Mouse (Mus musculus): ENCODE measurements around the gene Lancl3.
"Not testable (repeated sequence)": the region's sequence is repeated elsewhere in the genome, so short reads cannot be mapped to it uniquely, and the experiment has no call there.

Gene Lancl3

DNA sequence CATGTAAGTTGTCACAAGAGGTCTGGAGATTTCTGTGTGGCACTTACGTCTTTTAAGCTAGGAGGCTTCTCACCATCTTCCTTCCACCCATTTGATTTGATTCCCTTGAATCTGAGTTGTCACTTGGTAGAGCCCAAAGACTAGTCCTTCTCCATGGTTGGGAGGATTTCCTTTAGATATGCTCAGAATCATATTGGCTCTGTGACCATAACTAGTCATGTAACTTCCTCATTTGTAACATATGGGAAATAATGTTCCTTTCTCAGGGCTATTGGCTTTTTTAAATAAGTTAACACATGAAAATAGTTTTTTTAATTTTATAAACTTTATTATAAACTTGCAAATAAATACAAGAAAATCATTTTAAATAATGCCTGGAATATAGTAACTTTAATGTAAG, 59.6 kb downstream of the Lancl3 start:
- DNase-seq (ENCODE audit: low spot score): no peak

DNA sequence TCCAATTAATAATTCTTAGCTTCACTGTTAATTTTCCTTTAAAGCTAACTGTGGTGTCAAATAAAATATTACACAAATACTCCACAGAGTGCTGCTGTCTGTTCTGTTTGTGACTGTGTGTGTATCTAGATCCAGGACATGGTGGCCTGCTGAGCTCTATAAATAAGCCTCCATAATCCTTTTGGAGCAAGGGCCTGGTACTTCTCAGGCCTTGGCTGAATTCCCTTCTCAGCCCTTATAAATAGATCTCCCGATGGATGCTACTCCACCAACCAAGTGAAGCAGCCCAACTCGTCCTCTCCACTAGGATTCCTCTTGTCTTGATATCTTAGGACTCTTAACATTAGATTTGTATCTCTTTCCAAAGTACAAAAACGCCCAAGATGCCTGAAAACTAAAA, 71.4 kb downstream of the Lancl3 start:
- DNase-seq (ENCODE audit: low spot score): no peak

DNA sequence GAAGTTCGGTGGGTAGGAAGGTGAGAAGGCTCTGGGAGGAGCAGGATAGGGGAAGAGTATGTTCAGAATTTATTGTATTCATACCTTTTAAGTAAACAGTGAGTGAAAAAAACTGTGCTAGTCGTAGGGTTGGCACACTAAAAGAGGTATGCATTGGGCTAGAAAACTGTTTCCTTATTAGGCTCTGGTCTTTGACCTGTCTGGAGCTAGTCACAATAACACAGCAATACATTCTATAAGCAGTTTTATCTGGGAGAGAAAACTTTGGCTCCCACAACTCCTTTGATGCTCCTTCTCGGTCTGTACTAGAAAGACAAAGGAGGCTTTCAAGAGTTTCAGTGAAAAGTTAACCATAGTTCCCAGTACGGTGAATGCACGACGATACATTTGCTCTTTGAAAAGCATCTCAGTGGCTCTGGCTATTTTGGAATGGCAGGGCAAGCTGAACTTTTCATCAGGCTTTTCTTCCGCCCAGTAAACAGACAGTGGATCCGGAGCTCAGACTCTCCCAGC, 72.3 kb downstream of the Lancl3 start:
- DNase-seq (ENCODE audit: low spot score): no peak

DNA sequence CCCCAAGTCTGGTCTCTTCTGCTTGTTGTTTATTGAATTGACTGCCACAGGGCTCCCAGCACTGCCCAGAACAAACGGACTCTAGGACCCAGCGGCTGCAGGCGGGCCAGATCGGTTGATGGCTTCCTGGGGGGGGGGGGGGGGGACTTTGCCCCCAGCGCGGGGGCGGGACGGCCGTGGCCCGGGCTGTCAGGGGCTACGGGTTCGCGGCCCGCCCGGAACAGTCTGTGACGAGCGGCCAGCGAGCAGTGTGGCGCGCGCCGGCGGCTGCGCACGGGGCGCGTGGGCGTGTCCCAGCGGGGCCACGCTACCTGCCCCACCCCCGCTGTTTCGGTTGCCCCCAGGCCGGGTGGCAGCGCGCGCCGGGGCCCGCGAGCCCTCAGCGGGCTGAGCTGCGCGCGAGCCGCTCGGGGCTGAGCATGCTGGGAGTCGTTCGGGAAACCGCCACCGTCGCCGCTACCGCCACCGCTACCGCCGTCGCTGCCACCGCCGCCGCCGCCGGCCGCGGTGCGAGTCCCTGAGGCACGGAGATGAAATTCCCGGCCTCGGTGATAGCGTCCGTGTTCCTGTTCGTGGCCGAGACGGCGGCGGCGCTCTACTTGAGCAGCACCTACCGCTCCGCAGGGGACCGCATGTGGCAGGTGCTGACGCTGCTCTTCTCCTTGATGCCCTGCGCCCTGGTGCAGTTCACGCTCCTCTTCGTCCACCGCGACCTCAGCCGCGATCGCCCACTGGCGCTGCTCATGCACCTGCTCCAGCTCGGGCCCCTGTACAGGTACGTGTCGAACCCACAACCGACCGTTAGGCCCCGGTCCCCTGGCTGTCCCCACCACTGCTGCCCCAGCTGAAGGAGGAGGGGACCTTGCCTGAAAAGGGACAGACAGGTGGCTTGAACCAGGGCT, 73.0 kb downstream of the Lancl3 start, which contains the start of gene Xk:
Gene Xk (plus strand): TSS at position 297 of the 902 bp plus-strand sequence.
- peak; percentile 28 for DNase-seq (ENCODE audit: low spot score)

DNA sequence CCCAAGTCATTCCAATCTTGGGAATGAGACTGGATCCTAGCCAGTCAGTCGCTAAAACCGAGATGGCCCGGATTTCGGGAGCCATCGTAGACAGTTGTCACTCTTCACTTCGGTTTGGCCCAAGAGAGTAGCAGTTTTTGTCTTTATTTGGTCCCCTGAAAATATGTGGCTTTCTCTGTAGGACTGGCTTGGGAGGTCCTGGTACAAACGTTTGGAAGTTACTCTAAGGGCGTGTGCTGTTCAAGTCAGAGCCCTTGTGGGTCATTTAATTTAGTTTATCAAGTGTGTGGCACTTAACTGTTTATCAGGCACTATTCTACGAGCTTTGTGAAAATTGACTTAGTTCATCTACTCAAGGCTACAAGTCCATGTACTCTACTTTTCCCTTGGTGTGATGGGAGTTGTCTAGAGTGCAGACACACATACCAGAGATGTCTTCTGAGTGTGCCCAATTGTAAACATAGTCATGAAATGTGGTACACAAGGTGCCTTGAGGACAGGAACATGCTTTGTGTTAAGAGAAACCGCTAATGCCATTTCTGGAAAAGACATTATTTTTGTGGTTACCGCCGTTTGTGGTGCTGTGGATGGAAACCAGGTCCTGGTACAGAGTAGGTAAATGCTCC, 73.8 kb downstream of the Lancl3 start:
- DNase-seq (ENCODE audit: low spot score): no peak

DNA sequence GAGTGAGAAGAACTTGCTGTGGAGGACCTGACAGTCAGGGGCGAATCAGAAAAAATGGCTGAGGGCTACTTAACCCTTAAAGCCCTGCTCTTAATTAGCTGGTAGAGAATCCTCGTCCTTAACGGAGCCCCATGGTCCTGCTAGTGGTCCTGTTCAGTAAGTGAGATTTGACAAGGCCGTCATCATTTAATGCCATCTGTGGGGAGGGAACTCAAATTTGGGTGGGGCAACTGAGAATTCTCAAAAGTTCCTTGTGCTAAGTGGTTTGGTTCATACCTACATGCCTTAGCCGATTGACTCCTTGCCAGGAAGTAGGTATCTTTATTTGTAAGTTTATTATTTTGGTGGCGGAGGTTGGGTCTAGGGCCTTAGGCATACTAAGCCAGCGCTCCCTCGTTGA, 74.6 kb downstream of the Lancl3 start:
- DNase-seq (ENCODE audit: low spot score): no peak

DNA sequence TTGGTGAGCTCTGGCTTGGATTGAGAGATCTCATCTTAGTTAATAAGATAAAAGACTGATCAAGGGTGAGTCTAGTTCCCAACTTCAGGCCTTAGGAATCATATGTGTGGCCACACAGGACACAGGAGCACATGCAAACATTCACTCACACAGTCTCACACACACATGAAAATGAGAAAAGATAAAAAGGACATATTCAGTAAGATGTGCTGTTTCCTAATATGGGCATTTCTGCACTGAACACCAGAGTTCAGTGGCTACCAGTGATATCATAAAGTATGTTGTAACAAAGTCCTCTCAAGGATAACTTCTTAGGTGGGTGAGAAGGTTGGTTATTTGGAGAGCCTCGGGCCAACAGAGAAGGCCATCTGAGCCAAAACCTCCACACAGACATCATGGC, 83.8 kb downstream of the Lancl3 start, which contains the start of gene H2al1m:
Gene H2al1m (plus strand): TSS at position 301 of the 400 bp plus-strand sequence.
- DNase-seq (ENCODE audit: low spot score): not testable (repeated sequence)

DNA sequence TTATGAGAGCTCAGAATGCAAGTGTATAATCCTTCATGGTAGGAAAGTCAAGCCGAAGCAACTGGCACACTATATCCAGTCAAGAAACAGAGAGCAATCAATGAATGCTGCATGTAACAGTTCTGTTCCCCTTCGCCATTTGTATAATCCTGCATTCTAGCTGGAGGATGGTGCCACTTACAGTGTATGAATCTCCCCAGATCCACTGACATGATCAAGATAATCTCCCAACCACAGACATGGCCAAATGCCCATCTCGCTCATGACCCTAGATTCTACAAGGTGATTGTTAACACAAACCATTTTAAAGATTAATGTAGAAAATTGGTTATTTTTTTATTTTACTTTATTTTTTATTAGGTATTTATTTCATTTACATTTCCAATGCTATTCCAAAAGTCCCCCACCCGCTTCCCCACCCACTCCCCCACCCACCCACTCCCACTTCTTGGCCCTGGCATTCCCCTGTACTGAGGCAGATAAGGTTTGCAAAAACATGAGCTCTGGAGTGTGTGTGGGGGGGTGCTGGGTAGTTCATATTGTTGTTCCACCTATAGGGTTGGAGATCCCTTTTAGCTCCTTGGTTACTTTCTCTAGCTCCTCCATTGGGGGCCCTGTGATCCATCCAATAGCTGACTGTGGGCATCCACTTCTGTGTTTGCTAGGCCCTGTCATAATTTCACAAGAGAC, 93.6 kb downstream of the Lancl3 start:
- DNase-seq (ENCODE audit: low spot score): not testable (repeated sequence)

DNA sequence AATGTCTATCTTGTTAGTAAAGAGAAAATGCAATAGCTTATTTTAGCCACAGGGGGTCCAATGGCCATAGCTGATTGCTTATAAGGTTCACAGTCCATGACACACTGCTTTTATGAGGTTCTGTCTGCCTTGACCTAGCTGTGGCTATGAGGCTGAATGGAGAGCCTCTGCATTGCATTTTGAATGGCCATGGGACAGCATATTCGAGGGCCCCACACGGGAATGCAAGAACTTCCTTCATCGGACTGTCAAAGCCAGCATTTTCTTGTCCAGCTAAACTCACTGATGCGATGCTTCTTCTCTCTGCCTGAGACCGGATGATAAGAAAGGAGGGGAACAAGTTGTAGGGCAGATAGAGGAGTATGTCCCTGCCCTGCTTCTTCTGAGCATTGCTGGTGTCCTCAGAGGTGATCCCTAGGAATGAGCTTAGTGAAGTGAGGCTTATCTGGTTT, 98.7 kb downstream of the Lancl3 start:
- DNase-seq (ENCODE audit: low spot score): no peak

DNA sequence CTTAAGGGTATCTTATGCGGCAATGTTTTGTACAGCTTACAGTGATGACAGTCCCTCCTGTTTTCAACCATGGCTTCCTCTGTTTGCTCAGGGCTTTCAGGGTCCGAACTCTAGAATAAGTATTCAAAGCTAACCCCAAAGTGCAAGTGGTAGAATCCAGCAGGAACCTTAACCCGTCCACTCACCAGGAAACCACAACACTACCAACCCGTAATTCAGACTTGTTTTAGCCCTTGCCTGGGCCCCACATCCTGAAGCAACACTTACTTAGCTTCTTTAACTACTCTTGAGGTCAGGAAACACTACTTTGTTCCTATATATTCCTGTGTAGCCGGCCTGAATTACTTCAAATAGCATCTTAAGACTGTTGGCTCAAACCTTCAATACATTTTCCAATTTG, 103.1 kb downstream of the Lancl3 start:
- no peak for DNase-seq (ENCODE audit: low spot score)

DNA sequence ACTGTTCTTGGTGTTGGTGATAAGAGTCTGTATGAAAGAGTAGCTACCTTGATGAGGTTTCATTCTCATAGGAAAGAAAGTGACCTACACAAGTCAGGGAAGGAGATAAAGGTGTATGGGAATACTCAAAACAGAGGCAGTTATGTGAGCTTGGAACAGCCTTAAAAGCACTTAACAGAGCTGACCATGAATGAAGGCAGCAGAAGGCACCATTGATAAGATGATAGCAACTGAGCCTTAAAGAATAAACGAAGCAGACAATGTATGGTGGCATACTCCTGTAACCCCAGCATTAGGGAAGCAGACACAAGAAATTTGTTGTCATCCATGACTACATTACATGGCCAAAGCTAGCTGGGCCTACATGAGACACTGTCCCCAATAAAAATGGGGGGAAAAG, 103.8 kb downstream of the Lancl3 start:
- DNase-seq (ENCODE audit: low spot score): no peak

DNA sequence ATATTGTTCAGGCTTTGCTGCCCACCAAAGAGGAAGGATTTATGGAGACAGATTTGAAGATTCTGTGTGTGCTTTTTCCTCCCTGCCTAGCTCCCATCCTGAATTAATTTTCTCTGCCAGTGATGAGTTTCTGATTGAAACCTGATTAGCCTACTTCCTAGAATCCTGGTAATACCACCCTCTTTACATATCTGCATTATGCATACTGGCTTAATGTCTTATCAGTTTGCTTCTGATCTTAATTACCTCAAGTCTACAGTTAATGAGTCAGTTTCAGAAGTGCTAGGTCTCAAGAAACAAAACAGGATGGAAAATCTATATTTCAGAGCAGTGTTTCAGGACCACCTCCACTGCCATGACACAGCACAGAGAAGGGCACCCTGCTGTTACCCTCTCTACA, 116.8 kb downstream of the Lancl3 start:
- not testable (repeated sequence) for DNase-seq (ENCODE audit: low spot score)

Data from urinary bladder, postnatal 25 days (tissue).